Mouse (Mus musculus): ENCODE measurements at regions not wholly inside any gene's neighbourhood (a gene's known extent, or its start where the extent isn't known, plus 50 kb on each side); places are given as distances from the start of the nearest gene placed in this dataset.

GRCm38 (mm10) chr14:123219590-123219989 lies 235.8 kb upstream of the Tmtc4 start:
- intact Hi-C loops (cut with DNase I): no loop called here
- DNase-seq (ENCODE audit: low spot score): no peak

GRCm38 (mm10) chr14:123210241-123210640 lies 226.4 kb upstream of the Tmtc4 start:
- DNase-seq (ENCODE audit: low spot score): no peak
- intact Hi-C loops (cut with DNase I): no loop called here

DNA sequence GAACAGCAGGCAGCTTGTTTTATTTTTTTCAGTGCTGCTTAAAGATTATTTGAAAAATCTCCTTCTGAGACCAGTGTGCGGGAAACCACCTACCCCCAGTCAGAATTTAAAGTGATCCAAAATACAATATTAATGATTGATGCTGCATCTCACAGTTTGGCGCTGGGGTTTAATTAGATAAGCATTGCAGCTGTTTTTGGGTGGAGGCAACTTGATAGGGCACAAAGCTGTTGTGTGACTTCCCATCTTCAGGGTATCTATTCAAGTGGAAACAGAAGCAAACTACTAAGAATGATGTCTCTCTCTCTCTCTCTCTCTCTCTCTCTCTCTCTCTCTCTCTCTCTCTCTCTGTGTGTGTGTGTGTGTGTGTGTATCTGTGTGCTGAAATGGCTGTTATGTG lies 219.0 kb upstream of the Tmtc4 start:
- no peak for DNase-seq (ENCODE audit: low spot score)
- intact Hi-C loops (cut with DNase I): no loop called here

DNA sequence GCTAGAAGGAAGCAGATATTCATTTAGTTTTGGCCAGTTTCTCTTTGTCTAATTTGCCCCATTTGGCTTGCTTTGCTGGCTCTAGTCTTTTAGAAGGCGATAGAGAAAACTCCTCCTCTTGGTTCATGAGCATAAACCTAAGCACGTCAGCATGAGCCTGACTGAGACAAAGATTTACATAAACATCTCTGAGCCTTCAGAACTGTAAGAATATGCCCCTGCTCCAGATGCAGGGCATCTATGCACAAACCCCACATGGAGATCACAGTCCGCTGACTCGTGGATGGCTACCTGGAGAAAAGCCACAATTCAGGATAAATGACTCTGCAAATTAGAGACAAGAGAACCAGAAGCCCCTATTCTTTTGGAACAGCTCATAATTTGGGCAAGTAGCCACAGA lies 218.5 kb upstream of the Tmtc4 start:
- DNase-seq (ENCODE audit: low spot score): no peak
- intact Hi-C loops (cut with DNase I): no loop called here

GRCm38 (mm10) chr14:123201426-123202274 lies 217.8 kb upstream of the Tmtc4 start:
- intact Hi-C loops (cut with DNase I): no loop called here
- peak; percentile 2 for DNase-seq (ENCODE audit: low spot score)

DNA sequence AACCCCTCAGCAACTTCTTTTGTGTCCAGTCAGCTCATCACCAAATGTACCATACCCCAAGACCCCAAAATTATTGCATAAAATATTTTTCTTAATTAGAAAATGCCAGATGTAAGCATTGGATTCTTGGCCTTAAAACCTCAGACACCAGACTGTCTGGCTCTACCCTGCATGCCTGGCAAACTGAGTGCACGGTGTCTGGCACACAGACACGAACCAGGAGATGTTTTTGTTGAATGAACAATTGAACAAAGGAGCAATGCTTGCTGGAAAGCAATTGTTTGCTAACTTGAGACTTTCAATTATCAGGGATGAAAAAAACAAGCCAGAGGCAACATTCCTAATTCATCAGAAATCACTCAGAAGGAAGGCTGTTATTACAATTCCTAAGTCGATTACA lies 215.3 kb upstream of the Tmtc4 start:
- intact Hi-C loops (cut with DNase I): no loop called here
- DNase-seq (ENCODE audit: low spot score): no peak

DNA sequence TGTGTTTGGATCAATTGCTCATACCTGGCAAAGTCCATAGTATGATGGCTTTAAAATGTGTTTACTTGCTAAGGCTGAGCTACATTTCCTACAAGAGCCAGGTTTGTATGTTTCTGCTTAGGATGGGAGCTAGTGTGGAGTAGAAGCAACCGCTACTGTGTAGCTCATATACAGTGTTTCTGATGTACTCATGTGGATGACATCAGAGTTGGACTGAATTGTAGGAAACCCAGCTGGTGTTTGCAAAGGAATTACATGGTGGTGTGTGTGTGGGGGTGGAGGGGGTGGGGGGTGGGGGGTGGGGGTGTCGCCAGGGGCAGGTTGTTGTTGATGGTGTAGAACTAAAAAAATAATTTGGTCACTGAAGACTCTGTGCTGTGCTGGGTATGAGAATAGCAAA lies 208.7 kb upstream of the Tmtc4 start:
- intact Hi-C loops (cut with DNase I): no loop called here

GRCm38 (mm10) chr14:123190729-123191128 lies 206.9 kb upstream of the Tmtc4 start:
- intact Hi-C loops (cut with DNase I): no loop called here
- DNase-seq (ENCODE audit: low spot score): no peak

More for the DNA sequence above, 208.7 kb upstream of the Tmtc4 start:
- DNase-seq (ENCODE audit: low spot score): no peak

GRCm38 (mm10) chr14:123187270-123188058 lies 203.6 kb upstream of the Tmtc4 start:
- intact Hi-C loops (cut with DNase I): no loop called here
- DNase-seq (ENCODE audit: low spot score): no peak

- intact Hi-C loops (cut with DNase I): no loop called here
- DNase-seq (ENCODE audit: low spot score): no peak
These were observed 189.3 kb upstream of the Tmtc4 start for GRCm38 (mm10) chr14:123173183-123173582.

GRCm38 (mm10) chr14:123171865-123172264 lies 188.0 kb upstream of the Tmtc4 start:
- intact Hi-C loops (cut with DNase I): no loop called here

GRCm38 (mm10) chr14:123163842-123164241 lies 180.0 kb upstream of the Tmtc4 start:
- intact Hi-C loops (cut with DNase I): no loop called here
- DNase-seq (ENCODE audit: low spot score): no peak

More at GRCm38 (mm10) chr14:123171865-123172264, 188.0 kb upstream of the Tmtc4 start:
- no peak for DNase-seq (ENCODE audit: low spot score)

DNA sequence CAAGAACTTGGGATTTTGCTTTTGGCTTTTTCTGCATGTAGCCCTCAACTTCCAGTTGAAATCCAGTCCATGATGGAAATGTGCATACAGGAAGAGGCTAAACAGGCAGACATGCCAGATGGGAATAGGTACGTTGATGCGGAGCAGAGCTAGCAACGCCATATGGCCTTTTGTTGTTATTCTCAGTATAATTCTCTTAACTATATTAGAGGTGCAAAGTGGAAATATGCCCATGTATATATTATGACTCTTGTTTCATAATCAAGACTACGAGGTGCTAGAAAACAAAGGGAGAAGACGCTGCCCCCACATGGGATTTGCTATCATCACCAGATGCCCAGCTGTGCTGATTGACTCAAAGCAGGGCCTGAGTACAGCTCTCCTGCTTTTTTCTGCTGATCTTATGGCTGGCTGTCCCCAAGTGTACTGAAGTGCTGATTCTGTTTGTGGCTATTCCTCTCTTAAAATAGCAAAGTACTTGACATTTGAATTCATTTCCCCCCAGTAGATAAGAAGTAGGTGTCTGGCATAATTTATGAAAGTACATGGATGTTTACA lies 159.7 kb upstream of the Tmtc4 start:
- DNase-seq (ENCODE audit: low spot score): no peak
- intact Hi-C loops (cut with DNase I): no loop called here

DNA sequence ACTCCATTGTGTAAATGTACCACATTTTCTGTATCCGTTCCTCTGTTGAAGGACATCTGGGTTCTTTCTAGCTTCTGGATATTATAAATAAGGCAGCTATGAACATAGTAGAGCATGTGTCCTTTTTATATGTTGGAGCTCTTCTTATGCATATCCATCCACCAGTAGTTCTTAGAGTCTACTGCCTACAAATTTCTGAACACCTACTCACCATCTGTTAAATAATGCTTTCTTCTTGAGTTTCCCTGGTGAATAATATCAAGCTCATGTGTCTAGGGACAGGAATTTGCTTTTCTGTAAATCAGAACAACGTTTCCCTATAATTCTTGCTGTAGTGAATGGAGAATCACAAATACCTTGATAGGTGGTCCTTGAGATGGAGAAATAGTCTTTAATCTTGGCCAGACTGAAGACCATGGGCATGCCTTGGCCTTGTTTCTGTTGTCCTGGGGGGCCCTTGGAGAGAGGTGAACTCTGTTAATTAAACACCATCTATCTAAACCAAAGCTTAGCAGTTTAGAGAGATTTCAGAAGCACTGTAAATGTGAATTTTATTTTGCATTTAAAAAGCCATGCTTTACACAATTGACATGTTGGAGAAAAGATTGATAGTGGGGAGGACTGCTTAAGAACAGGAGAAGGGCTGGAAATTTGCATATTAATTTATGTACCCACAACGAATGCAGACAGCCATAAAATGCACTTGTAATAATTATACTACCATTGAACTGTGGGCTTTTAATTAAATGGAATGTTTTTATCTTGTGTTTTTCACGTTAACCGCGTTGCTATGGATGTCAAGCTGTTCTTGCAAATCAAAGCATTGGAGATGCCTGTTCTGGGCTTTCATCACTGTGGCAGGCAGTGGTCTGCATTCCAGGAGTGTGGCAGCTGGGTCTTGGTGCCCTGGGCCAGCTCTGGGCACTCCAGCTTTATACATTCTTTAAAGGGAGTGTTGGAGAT lies 155.2 kb upstream of the Tmtc4 start:
- intact Hi-C loops (cut with DNase I): no loop called here

GRCm38 (mm10) chr14:123133979-123134378 lies 150.1 kb upstream of the Tmtc4 start:
- no peak for DNase-seq (ENCODE audit: low spot score)
- intact Hi-C loops (cut with DNase I): no loop called here

More for the DNA sequence above, 155.2 kb upstream of the Tmtc4 start:
- DNase-seq (ENCODE audit: low spot score): no peak

GRCm38 (mm10) chr14:123120361-123120760 lies 136.5 kb upstream of the Tmtc4 start:
- DNase-seq (ENCODE audit: low spot score): no peak
- intact Hi-C loops (cut with DNase I): no loop called here

DNA sequence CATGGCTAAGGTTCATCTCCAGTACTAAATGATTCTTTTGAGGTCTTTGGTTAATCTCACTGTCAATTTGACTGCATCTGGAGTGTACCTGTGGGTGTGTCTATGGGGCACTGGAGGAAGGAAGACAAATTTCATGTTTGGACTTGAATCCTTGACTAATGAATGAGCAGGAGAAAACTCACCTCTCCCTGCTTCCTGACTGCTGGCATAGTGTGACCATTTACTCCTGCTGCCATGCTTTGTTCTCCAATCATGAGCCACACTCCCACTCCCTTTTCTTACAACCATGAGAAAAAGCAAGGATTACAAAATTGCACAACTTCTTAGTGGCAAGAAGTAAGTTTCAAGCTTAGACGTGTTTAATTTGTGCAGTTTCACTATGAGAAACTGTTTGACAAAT lies 132.5 kb upstream of the Tmtc4 start:
- DNase-seq (ENCODE audit: low spot score): no peak
- intact Hi-C loops (cut with DNase I): no loop called here

- no peak for DNase-seq (ENCODE audit: low spot score)
- intact Hi-C loops (cut with DNase I): no loop called here
These were observed 126.7 kb upstream of the Tmtc4 start for GRCm38 (mm10) chr14:123110533-123110932.

- no peak for DNase-seq (ENCODE audit: low spot score)
- intact Hi-C loops (cut with DNase I): no loop called here
These were observed 116.5 kb upstream of the Tmtc4 start for GRCm38 (mm10) chr14:123100371-123100770.

GRCm38 (mm10) chr14:123096086-123096485 lies 112.3 kb upstream of the Tmtc4 start:
- no peak for DNase-seq (ENCODE audit: low spot score)
- intact Hi-C loops (cut with DNase I): no loop called here

All from heart, postnatal 25 days (tissue).